8 mouse cellular contexts compared by ENCODE assay signal in the genomic region with DNA sequence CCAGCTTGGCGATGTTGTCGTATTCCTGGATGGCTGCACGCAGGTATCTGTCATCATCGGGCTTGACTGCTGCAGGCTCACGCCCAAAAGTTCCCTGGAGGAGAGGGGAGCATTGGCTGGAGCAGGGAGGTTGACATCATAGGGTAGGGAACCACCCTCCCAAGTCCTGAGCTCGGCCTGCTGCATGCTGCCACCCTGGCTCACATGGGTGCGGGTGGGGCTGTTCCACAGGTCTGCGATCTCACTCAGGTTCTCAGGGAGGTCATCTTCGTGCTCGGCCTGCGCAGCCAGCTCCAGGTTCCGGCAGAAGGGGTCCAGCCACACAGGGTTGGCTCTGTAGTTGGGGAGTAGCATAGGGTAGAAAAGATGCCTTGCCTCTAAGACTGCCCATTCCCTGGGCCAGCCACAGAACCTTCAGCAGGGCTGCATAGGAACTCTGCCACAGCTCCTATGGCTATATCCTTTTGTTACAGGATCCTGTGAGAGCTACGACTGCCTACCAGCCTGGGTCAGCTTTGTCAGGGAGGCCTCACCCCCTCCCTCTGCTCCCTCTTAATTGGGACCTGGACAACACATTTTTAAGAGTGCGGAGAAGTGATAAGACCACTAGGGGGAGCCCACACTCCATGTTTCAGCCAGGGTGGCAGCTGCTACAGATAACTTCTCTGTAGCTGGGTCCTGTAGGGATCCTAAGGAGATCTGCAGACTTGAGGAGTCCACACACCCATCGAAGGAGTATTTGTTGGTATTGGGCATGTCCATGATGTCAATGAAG. TPM values are rescaled to one million over a fixed set of nuclear protein-coding genes. Genes with fewer than 3 reads are reported as not detected.
DNase-seq lines count a peak whose midpoint lies in the region; ATAC-seq and TF ChIP-seq lines count a peak whose summit lies in the region.

No protein-coding gene starts in this region.

- ATAC-seq in limb, embryonic 11.5 days (ENCODE audit: insufficient number of reproducible peaks, low FRiP score, low TSS enrichment, low read depth): 0 out of 2 replicates have a peak, but pooled peaks have one; percentile 53
- peak; percentile 67 for ATAC-seq in midbrain, embryonic 14.5 days (ENCODE audit: low FRiP score, low TSS enrichment)

- no peaks in the 10 kb centered on the region for H3K4me1 ChIP-seq in limb, embryonic 11.5 days (ENCODE audit: control insufficient read depth, insufficient read depth, low read length)
- H3K4me1 ChIP-seq in midbrain, embryonic 14.5 days (ENCODE audit: control insufficient read depth, insufficient read depth, low read length): no peaks in the 10 kb centered on the region

- WGBS in limb, embryonic 11.5 days: 69% methylated on average over 15 of the region's 15 CpGs
- WGBS in midbrain, embryonic 14.5 days: 66% methylated on average over 15 of the region's 15 CpGs

- intact Hi-C loops in left cerebral cortex, adult 2 months (cut with DNase I): loop anchor here (2.0 to 5.0 kb wide), 3 partner anchors 104 to 450 kb away; a partner anchor contains a TSS

- no peaks in the 10 kb centered on the region for H3K27me3 ChIP-seq in limb, embryonic 11.5 days (ENCODE audit: control insufficient read depth, insufficient read depth, low read length)
- H3K27me3 ChIP-seq in midbrain, embryonic 14.5 days (ENCODE audit: control insufficient read depth, insufficient read depth, low read length): no peaks in the 10 kb centered on the region

- H3K27ac ChIP-seq in left cerebral cortex, adult 2 months: no peak overlapping the region
- H3K27ac ChIP-seq in limb, embryonic 11.5 days (replicated peaks; ENCODE audit: low read depth, low read length): no peak overlapping the region
- H3K27ac ChIP-seq in midbrain, embryonic 14.5 days (replicated peaks; ENCODE audit: low read depth, low read length): no peak overlapping the region

- no peak overlapping the region for H3K4me3 ChIP-seq in left cerebral cortex, adult 2 months
- H3K4me3 ChIP-seq in limb, embryonic 11.5 days (ENCODE audit: low read depth, low read length): no peak overlapping the region
- no peak overlapping the region for H3K4me3 ChIP-seq in midbrain, embryonic 14.5 days (replicated peaks; ENCODE audit: low read depth, low read length)

- H3K9ac ChIP-seq in limb, embryonic 11.5 days (ENCODE audit: low read length): no peak overlapping the region
- H3K9ac ChIP-seq in midbrain, embryonic 14.5 days (replicated peaks; ENCODE audit: low read length): no peak overlapping the region

- H3K9me3 ChIP-seq in limb, embryonic 11.5 days (ENCODE audit: control insufficient read depth, low read length): no peaks in the 10 kb centered on the region
- H3K9me3 ChIP-seq in midbrain, embryonic 14.5 days (ENCODE audit: control insufficient read depth, low read length): no peaks in the 10 kb centered on the region

- peak; percentile 69 for DNase-seq in left cerebral cortex, adult 2 months (ENCODE audit: extremely low spot score in 1 of 2, low spot score in 2 of 2)
- no peak for DNase-seq in left cerebral cortex, adult 8-10 months (ENCODE audit: low spot score in 2 of 2)
- peak; percentile 60 to 75 for DNase-seq in cerebellum, postnatal 4 days (ENCODE audit: low spot score in 2 of 2)
- peak; percentile 37 to 57 for DNase-seq in gastrocnemius, adult 8-10 months (ENCODE audit: low spot score in 2 of 2)
- DNase-seq in hindlimb bud, embryonic 11.5 days (ENCODE audit: extremely low spot score, low read depth, low spot score): peak; percentile 61
- peak; percentile 89 for DNase-seq in limb, embryonic 11.5 days (ENCODE audit: low spot score)
- DNase-seq in midbrain, embryonic 14.5 days: peak; percentile 92
- DNase-seq in spleen, adult 12 weeks (ENCODE audit: low spot score): peak; percentile 53

- no peak overlapping the region for H3K4me2 ChIP-seq in limb, embryonic 11.5 days (ENCODE audit: low read depth, severe bottlenecking)
- H3K4me2 ChIP-seq in midbrain, embryonic 14.5 days (ENCODE audit: low read length): no peak overlapping the region

- peak; percentile 92 for TF ChIP-seq CTCF in left cerebral cortex, adult 2 months (IDR thresholded peaks at IDR 0.05)

- H3K36me3 ChIP-seq in limb, embryonic 11.5 days (ENCODE audit: control insufficient read depth, insufficient read depth, low read length): peaks cover 12% of the 10 kb centered on the region; the same call in 1 of the 2 replicates
- peaks cover 34% of the 10 kb centered on the region for H3K36me3 ChIP-seq in midbrain, embryonic 14.5 days (ENCODE audit: control insufficient read depth, insufficient read depth, low read length)

RNA-seq across cellular contexts. Expression of a gene that starts 27.6 kb away (rescaled TPM):
- total RNA-seq in left cerebral cortex, adult 2 months (2021): 1,000 to 10,000 TPM; 1,511 to 1,570 TPM
- total RNA-seq in left cerebral cortex, adult 8-10 months (2022): 1,000 to 10,000 TPM; 1,605 to 1,722 (median 1,654) TPM
- total RNA-seq in gastrocnemius, adult 8-10 months (2022): 100 to 1,000 TPM; 813 to 866 (median 853) TPM
- polyA plus RNA-seq in limb, embryonic 11.5 days (2014; fragmentation: Nextera tagmentation; extraction: Ambion mirVana): 50.6 and 54.8 TPM in 2 replicates
- polyA plus RNA-seq in midbrain, embryonic 14.5 days (2014; fragmentation: Nextera tagmentation; extraction: Ambion mirVana): 129 and 260 TPM in 2 replicates

RNA-seq across cellular contexts. Expression of a gene that starts 41.6 kb away (rescaled TPM):
- 10 to 100 TPM; 19.7 to 26.7 TPM for total RNA-seq in left cerebral cortex, adult 2 months (2021)
- 10 to 100 TPM; 20.2 to 54.7 (median 33.7) TPM for total RNA-seq in left cerebral cortex, adult 8-10 months (2022)
- total RNA-seq in gastrocnemius, adult 8-10 months (2022): 1 to 10 TPM; 2.3 to 5.2 (median 3.8) TPM
- 1.3 and 2.4 TPM in 2 replicates for polyA plus RNA-seq in limb, embryonic 11.5 days (2014; fragmentation: Nextera tagmentation; extraction: Ambion mirVana)
- 1.1 and 2.7 TPM in 2 replicates for polyA plus RNA-seq in midbrain, embryonic 14.5 days (2014; fragmentation: Nextera tagmentation; extraction: Ambion mirVana)

Comparison
In these comparisons a context has a peak if more than half of its experiments do, and no peak if none do; other contexts are left out.
1. DNase-seq: peak in left cerebral cortex, adult 2 months (2 of 2), cerebellum, postnatal 4 days (2 of 2), gastrocnemius, adult 8-10 months (2 of 2), hindlimb bud, embryonic 11.5 days (single experiment), limb, embryonic 11.5 days (single experiment), midbrain, embryonic 14.5 days (single experiment) and spleen, adult 12 weeks (single experiment); none in left cerebral cortex, adult 8-10 months (0 of 2).